Mouse (Mus musculus) intestine, embryonic 16.5 days (tissue): ENCODE data around the gene Galns. TPM values are rescaled to one million over a fixed set of nuclear protein-coding genes. Genes with fewer than 3 reads are reported as not detected.
"Not testable (repeated sequence)": the region's sequence is repeated elsewhere in the genome, so short reads cannot be mapped to it uniquely, and the experiment has no call there.

Experiments
- ATAC-seq: fragments of 200-750 bp; cut with Nextera tagmentation; 2 replicates; pipeline ENCODE4 v1.8.0; 2017; ENCODE audit warnings: moderate TSS enrichment, moderate library complexity
- H3K27ac ChIP-seq: fragments of 300-500 bp; sonication (generic); 2 replicates; pipeline ENCODE4 v1.5.1; 2014; ENCODE audit warnings: mild to moderate bottlenecking, low read length
- H3K27me3 ChIP-seq: fragments of 300-500 bp; sonication (generic); replicated peaks from 2 replicates; pipeline ENCODE4 v1.6.1; 2014; ENCODE audit warnings: low read length, control low read depth, mixed read lengths; ENCODE audit not compliant: control insufficient read depth, insufficient read depth
- H3K36me3 ChIP-seq: fragments of 300-500 bp; sonication (generic); 2 replicates; pipeline ENCODE4 v1.6.1; 2014; ENCODE audit warnings: low read length, control low read depth; ENCODE audit not compliant: control insufficient read depth, insufficient read depth
- H3K4me1 ChIP-seq: fragments of 300-500 bp; sonication (generic); 2 replicates; pipeline ENCODE4 v1.6.1; 2014; ENCODE audit warnings: low read length, control low read depth, mixed read lengths; ENCODE audit not compliant: control insufficient read depth, insufficient read depth
- H3K4me2 ChIP-seq: fragments of 300-500 bp; sonication (generic); 2 replicates; pipeline ENCODE4 v1.6.1; 2014; ENCODE audit warnings: low read depth, low read length, control low read depth
- H3K4me3 ChIP-seq: fragments of 300-500 bp; sonication (generic); 2 replicates; pipeline ENCODE4 v1.5.1; 2014; ENCODE audit warnings: mild to moderate bottlenecking, low read length
- H3K9ac ChIP-seq: fragments of 300-500 bp; sonication (generic); 2 replicates; pipeline ENCODE4 v1.6.1; 2014; ENCODE audit warnings: low read depth, low read length
- H3K9me3 ChIP-seq: fragments of 300-500 bp; sonication (generic); 2 replicates; pipeline ENCODE4 v1.6.1; 2016; ENCODE audit warnings: low read length, control low read depth; ENCODE audit not compliant: control insufficient read depth
- WGBS: fragments of 180-500 bp; shearing (Covaris S2); extraction: QIAGEN DNeasy Blood & Tissue Kit; methylation state at CpG from one replicate; pipeline ENCODE4 v1.1.7; 2014; 5-methylcytosine and 5-hydroxymethylcytosine counted together
- polyA plus RNA-seq: library from polyadenylated mRNA; unstranded; fragments of >200 nt; fragmentation: Nextera tagmentation; extraction: Ambion mirVana; gene quantifications from 2 replicates; pipeline ENCODE4 v1.2.1, GENCODE M21; 2015

Gene Galns
- polyA plus RNA-seq, 1 experiment from 2014 or later = 22.4 TPM

GRCm38 (mm10) chr8:122636803-122637175, 25.5 kb upstream of the Galns start:
- no peak overlapping the region for H3K4me3 ChIP-seq
- H3K4me1 ChIP-seq = peaks cover 56% of the 10 kb centered on the region
- H3K36me3 ChIP-seq = no peaks in the 10 kb centered on the region
- H3K9ac ChIP-seq = peak overlapping the region; percentile 19; the same call in 1 of the 2 replicates
- peak overlapping the region; percentile 71 for H3K27ac ChIP-seq
- ATAC-seq = 0 out of 2 replicates have a peak, but pooled peaks have one; percentile 1
- 42% methylated on average over 9 of the region's 9 CpGs for WGBS
- no peaks in the 10 kb centered on the region for H3K9me3 ChIP-seq
- H3K4me2 ChIP-seq = peak overlapping the region; percentile 27; the same call in 1 of the 2 replicates
- H3K27me3 ChIP-seq = no peaks in the 10 kb centered on the region

DNA sequence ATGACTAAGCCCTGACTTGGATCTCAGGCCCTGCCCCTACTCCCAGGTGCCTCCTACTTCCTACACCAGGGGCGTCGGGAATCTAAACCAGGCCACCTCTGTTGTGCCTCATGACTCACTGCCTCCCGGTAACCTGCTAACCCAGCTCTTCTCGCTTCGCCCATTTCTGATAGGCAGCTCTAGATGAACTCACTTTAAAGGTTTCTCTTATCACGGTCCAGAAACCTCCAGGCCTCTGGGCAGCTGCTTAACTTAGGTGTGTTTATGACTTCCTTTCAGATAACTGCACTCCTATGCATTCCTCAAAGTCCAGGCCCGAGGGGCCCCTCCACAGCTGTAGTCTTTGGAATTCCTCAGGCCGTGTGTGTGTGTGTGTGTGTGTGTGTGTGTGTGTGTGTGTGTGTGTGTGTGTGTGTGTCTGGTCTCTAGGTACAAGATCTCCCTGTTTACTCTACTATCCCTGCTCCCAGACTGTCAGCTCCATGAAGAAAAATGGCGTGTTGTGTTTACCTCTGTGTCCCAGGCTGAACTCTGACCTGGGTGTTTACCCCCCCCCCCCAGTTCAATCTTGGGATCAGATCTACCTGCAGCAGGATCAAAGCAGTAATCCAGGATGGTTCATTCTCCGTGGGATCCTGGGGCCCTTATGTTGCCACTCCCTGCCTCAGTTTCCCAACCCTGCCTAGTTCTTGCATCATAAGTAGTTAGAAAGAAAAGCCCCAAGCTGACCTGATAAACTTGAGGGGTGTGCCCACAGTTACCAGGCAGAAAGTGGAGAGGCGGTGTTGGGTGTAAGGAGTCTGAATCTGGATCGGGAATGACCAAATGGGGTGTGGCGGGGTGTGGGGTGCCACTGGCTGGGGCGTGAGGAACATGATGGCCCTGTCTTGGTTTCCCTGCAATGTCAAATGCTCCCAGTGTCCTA, 24.9 kb upstream of the Galns start:
- H3K36me3 ChIP-seq = no peaks in the 10 kb centered on the region
- WGBS = 36% methylated on average over 14 of the region's 14 CpGs
- peak overlapping the region; percentile 27; the same call in 1 of the 2 replicates for H3K4me2 ChIP-seq
- H3K27me3 ChIP-seq = no peaks in the 10 kb centered on the region
- H3K4me3 ChIP-seq = no peak overlapping the region
- H3K9ac ChIP-seq = peak overlapping the region; percentile 19; the same call in 1 of the 2 replicates
- H3K4me1 ChIP-seq = peaks cover 51% of the 10 kb centered on the region
- no peaks in the 10 kb centered on the region for H3K9me3 ChIP-seq
- peak; percentile 95 for ATAC-seq
- H3K27ac ChIP-seq = peak overlapping the region; percentile 83

- WGBS = 95% methylated on average over 14 of the region's 14 CpGs
- Histone ChIP-seq H3K27me3 (no peaks in the 10 kb centered on the region), H3K27ac (no peak overlapping the region), H3K36me3 (no peaks in the 10 kb centered on the region), H3K4me2 (no peak overlapping the region), H3K9me3 (no peaks in the 10 kb centered on the region), H3K9ac (no peak overlapping the region), H3K4me1 (peaks cover 29% of the 10 kb centered on the region), H3K4me3 (no peak overlapping the region)
- ATAC-seq = no peak
These were observed 21.9 kb upstream of the Galns start for GRCm38 (mm10) chr8:122633205-122633604.

DNA sequence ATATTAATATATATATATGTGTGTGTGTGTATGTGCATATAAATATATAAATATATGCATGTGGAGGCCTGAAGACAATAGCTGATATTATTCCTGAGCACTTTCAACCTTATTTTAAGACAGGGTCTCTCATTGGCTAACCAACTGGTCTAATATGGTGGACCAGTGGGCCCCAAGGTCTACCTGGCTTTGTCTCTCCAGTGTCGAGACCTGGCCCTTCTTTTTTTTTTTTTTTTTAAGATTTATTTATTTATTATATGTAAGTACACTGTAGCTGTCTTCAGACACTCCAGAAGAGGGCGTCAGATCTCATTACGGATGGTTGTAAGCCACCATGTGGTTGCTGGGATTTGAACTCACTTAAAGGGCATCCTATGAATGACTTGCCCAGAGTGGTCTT, 20.9 kb upstream of the Galns start:
- not testable (repeated sequence) for H3K4me2 ChIP-seq, H3K4me3 ChIP-seq, H3K27ac ChIP-seq, H3K36me3 ChIP-seq, H3K27me3 ChIP-seq, H3K9me3 ChIP-seq, ATAC-seq, H3K9ac ChIP-seq
- WGBS = 71% methylated on average over 3 of the region's 3 CpGs
- H3K4me1 ChIP-seq = peaks cover 25% of the 10 kb centered on the region

- no peak overlapping the region for H3K9ac ChIP-seq
These were observed 19.4 kb upstream of the Galns start for GRCm38 (mm10) chr8:122630696-122631095.

DNA sequence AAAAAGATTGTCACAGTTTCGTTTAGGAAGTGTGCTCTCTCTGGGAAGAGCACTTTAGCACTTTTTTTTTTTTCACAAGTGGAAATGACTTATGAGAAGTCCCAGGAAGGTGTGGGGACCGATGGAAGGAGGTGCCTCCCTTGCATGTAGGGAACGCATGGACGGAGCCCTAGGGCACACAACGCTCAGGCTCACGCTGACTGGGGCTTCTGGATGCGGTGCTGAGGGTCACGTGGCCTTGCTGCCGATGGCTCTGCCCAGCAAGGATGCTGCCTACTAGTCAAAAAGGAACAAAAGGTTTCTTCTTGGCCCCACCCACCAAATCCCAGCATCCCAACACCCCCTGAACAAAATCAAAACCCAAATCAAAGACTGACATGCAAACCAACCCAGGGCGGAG, 18.1 kb upstream of the Galns start:
- Histone ChIP-seq H3K36me3 (no peaks in the 10 kb centered on the region), H3K9ac (no peak overlapping the region), H3K9me3 (no peaks in the 10 kb centered on the region), H3K4me3 (no peak overlapping the region), H3K4me2 (no peak overlapping the region), H3K4me1 (peaks cover 10% of the 10 kb centered on the region; the same call in 1 of the 2 replicates), H3K27ac (no peak overlapping the region), H3K27me3 (no peaks in the 10 kb centered on the region)
- WGBS = 54% methylated on average over 10 of the region's 10 CpGs
- no peak for ATAC-seq

More at GRCm38 (mm10) chr8:122630696-122631095, 19.4 kb upstream of the Galns start:
- no peak overlapping the region for H3K27ac ChIP-seq
- no peak overlapping the region; the same call in 1 of the 2 replicates for H3K4me2 ChIP-seq
- H3K27me3 ChIP-seq = no peaks in the 10 kb centered on the region
- no peaks in the 10 kb centered on the region for H3K9me3 ChIP-seq
- 56% methylated on average over 22 of the region's 22 CpGs for WGBS
- peaks cover 20% of the 10 kb centered on the region; the same call in 1 of the 2 replicates for H3K4me1 ChIP-seq
- peak overlapping the region; percentile 5; the same call in 1 of the 2 replicates for H3K4me3 ChIP-seq
- no peaks in the 10 kb centered on the region for H3K36me3 ChIP-seq
- no peak for ATAC-seq

GRCm38 (mm10) chr8:122626896-122627295, 15.6 kb upstream of the Galns start:
- H3K27ac ChIP-seq = no peak overlapping the region
- no peaks in the 10 kb centered on the region for H3K27me3 ChIP-seq
- H3K4me2 ChIP-seq = no peak overlapping the region
- H3K36me3 ChIP-seq = no peaks in the 10 kb centered on the region
- ATAC-seq = no peak
- no peak overlapping the region for H3K4me3 ChIP-seq
- H3K9ac ChIP-seq = no peak overlapping the region
- H3K4me1 ChIP-seq = peaks cover 12% of the 10 kb centered on the region; the same call in 1 of the 2 replicates
- WGBS = 82% methylated on average over 2 of the region's 2 CpGs
- no peaks in the 10 kb centered on the region for H3K9me3 ChIP-seq

GRCm38 (mm10) chr8:122625811-122626210, 14.5 kb upstream of the Galns start:
- WGBS = 75% methylated on average over 9 of the region's 9 CpGs

GRCm38 (mm10) chr8:122624653-122625052, 13.4 kb upstream of the Galns start:
- Histone ChIP-seq H3K4me3 (no peak overlapping the region), H3K9ac (no peak overlapping the region), H3K27ac (no peak overlapping the region), H3K36me3 (no peaks in the 10 kb centered on the region), H3K4me1 (peaks cover 8% of the 10 kb centered on the region; the same call in 1 of the 2 replicates), H3K4me2 (no peak overlapping the region), H3K9me3 (no peaks in the 10 kb centered on the region), H3K27me3 (no peaks in the 10 kb centered on the region)
- 69% methylated on average over 5 of the region's 5 CpGs for WGBS
- ATAC-seq = no peak

More at GRCm38 (mm10) chr8:122625811-122626210, 14.5 kb upstream of the Galns start:
- Histone ChIP-seq H3K9me3 (no peaks in the 10 kb centered on the region), H3K4me3 (no peak overlapping the region), H3K9ac (peak overlapping the region; percentile 24; the same call in 1 of the 2 replicates), H3K27me3 (no peaks in the 10 kb centered on the region), H3K4me2 (no peak overlapping the region), H3K27ac (no peak overlapping the region), H3K36me3 (no peaks in the 10 kb centered on the region), H3K4me1 (peaks cover 12% of the 10 kb centered on the region; the same call in 1 of the 2 replicates)
- no peak for ATAC-seq
